In genomic region chr14:61232016-61232568, GRCm38 (mm10) we compare ENCODE assay signal across 17 mouse cellular contexts. TPM values are rescaled to one million over a fixed set of nuclear protein-coding genes. Genes with fewer than 3 reads are reported as not detected.
DNase-seq lines count a peak whose midpoint lies in the region; ATAC-seq and TF ChIP-seq lines count a peak whose summit lies in the region.
"Had no signal": no experiment of that assay in that cellular context is flagged by ENCODE, and none has a peak within 500 bp of the region (broad histone marks: within the 10 kb centered on the region; RNA-seq: fewer than 3 reads in every experiment).

No protein-coding gene starts in this region.

- no peaks in the 10 kb centered on the region for H3K27me3 ChIP-seq in cerebellum, adult 2 months (ENCODE audit: control insufficient read depth, insufficient read depth, low read length)
- H3K27me3 ChIP-seq in midbrain, embryonic 15.5 days (replicated peaks): no peaks in the 10 kb centered on the region
- H3K27me3 ChIP-seq: CH12.LX; hindbrain, embryonic 15.5 days; limb, embryonic 13.5 days; midbrain, embryonic 13.5 days; neural tube, embryonic 13.5 days had no signal

- 16% methylated on average over 13 of the region's 13 CpGs for WGBS in cerebellum, adult 2 months
- WGBS in midbrain, embryonic 15.5 days: 83% methylated on average over 13 of the region's 13 CpGs

- no peaks in the 10 kb centered on the region for H3K36me3 ChIP-seq in midbrain, embryonic 15.5 days (replicated peaks)
- H3K36me3 ChIP-seq: hindbrain, embryonic 15.5 days; limb, embryonic 13.5 days; midbrain, embryonic 13.5 days; neural tube, embryonic 13.5 days had no signal

- no peak for TF ChIP-seq CTCF in cerebellum, adult 2 months (IDR thresholded peaks at IDR 0.05; ENCODE audit: borderline replicate concordance, insufficient read depth, low read depth, low read length)

- H3K4me1 ChIP-seq in cerebellum, adult 2 months (ENCODE audit: control insufficient read depth, insufficient read depth, low read length): 0 out of 2 replicates have a peak, but pooled peaks cover 2% of the 10 kb centered on the region
- 0 out of 2 replicates have a peak, but pooled peaks cover under 1% of the 10 kb centered on the region for H3K4me1 ChIP-seq in midbrain, embryonic 15.5 days
- H3K4me1 ChIP-seq: hindbrain, embryonic 15.5 days; limb, embryonic 13.5 days; midbrain, embryonic 13.5 days had no signal

- H3K4me2 ChIP-seq in midbrain, embryonic 15.5 days: no peak overlapping the region
- H3K4me2 ChIP-seq: hindbrain, embryonic 15.5 days; limb, embryonic 13.5 days; midbrain, embryonic 13.5 days; neural tube, embryonic 13.5 days had no signal

- H3K9me3 ChIP-seq in midbrain, embryonic 15.5 days: no peaks in the 10 kb centered on the region
- H3K9me3 ChIP-seq: hindbrain, embryonic 15.5 days; limb, embryonic 13.5 days; midbrain, embryonic 13.5 days; neural tube, embryonic 13.5 days had no signal

- H3K27ac ChIP-seq in cerebellum, adult 2 months (ENCODE audit: insufficient read depth, low read length): no peak overlapping the region
- no peak overlapping the region for H3K27ac ChIP-seq in midbrain, embryonic 15.5 days
- H3K27ac ChIP-seq: hindbrain, embryonic 15.5 days; limb, embryonic 13.5 days; macrophage; midbrain, embryonic 13.5 days; neural tube, embryonic 13.5 days had no signal

- DNase-seq in layer of hippocampus, adult 11-12 months (ENCODE audit: low spot score): peak; percentile 19
- no peak for DNase-seq in layer of hippocampus, adult 9-10 months (ENCODE audit: low spot score)
- DNase-seq in cerebellum, adult 2 months: peak; percentile 59 to 63
- DNase-seq in layer of hippocampus, adult 9-11 months: peak; percentile 47
- no peak for DNase-seq in adrenal gland, postnatal 10 days
- DNase-seq: embryo, embryonic 11 days; spleen, adult 18-20 months; thymus, postnatal 4 days had no signal

- no peak for TF ChIP-seq POLR2A in cerebellum, adult 2 months (IDR thresholded peaks at IDR 0.05; ENCODE audit: borderline replicate concordance, insufficient read depth, low read length)

- H3K9ac ChIP-seq in midbrain, embryonic 15.5 days: no peak overlapping the region
- H3K9ac ChIP-seq: hindbrain, embryonic 15.5 days; limb, embryonic 13.5 days; midbrain, embryonic 13.5 days; neural tube, embryonic 13.5 days had no signal

- H3K4me3 ChIP-seq in cerebellum, adult 2 months (replicated peaks; ENCODE audit: insufficient read depth, low read depth, low read length): no peak overlapping the region
- no peak overlapping the region for H3K4me3 ChIP-seq in midbrain, embryonic 15.5 days
- H3K4me3 ChIP-seq: hindbrain, embryonic 15.5 days; limb, embryonic 13.5 days; midbrain, embryonic 13.5 days; neural tube, embryonic 13.5 days had no signal

- ATAC-seq in cerebellum, adult (ENCODE audit: insufficient number of reproducible peaks, low FRiP score, low TSS enrichment): peak; percentile 54; the same call in 1 of the 2 replicates
- ATAC-seq in midbrain, embryonic 15.5 days (replicated peaks): no peak
- ATAC-seq: midbrain, embryonic 13.5 days had no signal

RNA-seq across cellular contexts. Expression of gene Sgcg, which starts 26.2 kb away (rescaled TPM):
- polyA plus RNA-seq in cerebellum, adult 2 months (2012; rRNA removed): 1.1 and 1.4 TPM in 2 replicates
- 10 to 100 TPM; 10.2 to 20.1 TPM for total RNA-seq in adrenal gland, postnatal 10 days (2021)
- polyA plus RNA-seq in midbrain, embryonic 15.5 days (2015; fragmentation: Nextera tagmentation; extraction: Ambion mirVana): 0.08 and 0.19 TPM in 2 replicates
- total RNA-seq: CH12.LX; granulocyte monocyte progenitor cell, adult 5-6 weeks had no signal
- polyA plus RNA-seq: macrophage; midbrain, embryonic 13.5 days had no signal

Comparison
In these comparisons a context has a peak if more than half of its experiments do, and no peak if none do; other contexts are left out.
1. DNase-seq: peak in layer of hippocampus, adult 11-12 months (single experiment), cerebellum, adult 2 months (2 of 2) and layer of hippocampus, adult 9-11 months (single experiment); none in layer of hippocampus, adult 9-10 months (single experiment) and adrenal gland, postnatal 10 days (single experiment).